Mouse (Mus musculus) CH12.LX (cell line): ENCODE data around the gene Lin9. TPM values are rescaled to one million over a fixed set of nuclear protein-coding genes. Genes with fewer than 3 reads are reported as not detected.

Source experiments
- DNase-seq: peaks from one replicate; pipeline ENCODE4 v3.0.0-alpha.2; 2013; ENCODE audit errors: extremely low read depth
- H3K27ac ChIP-seq: 2 replicates; pipeline ENCODE4 v1.5.1; 2012; ENCODE audit warnings: low read depth, mild to moderate bottlenecking, control low read depth, moderate library complexity; ENCODE audit not compliant: insufficient read depth
- H3K27me3 ChIP-seq: replicated peaks from 2 replicates; pipeline ENCODE3; 2012; ENCODE audit warnings: inconsistent platforms
- H3K36me3 ChIP-seq, 2 experiments: replicated peaks in 1 of 2; 2 replicates each; pipeline versions ENCODE3 to v1.6.1; 2012; ENCODE audit warnings: inconsistent platforms in 1 of 2, low read length in 1 of 2, mild to moderate bottlenecking in 1 of 2, mixed read lengths in 1 of 2, moderate library complexity in 1 of 2; ENCODE audit not compliant: control insufficient read depth in 1 of 2, insufficient read depth in 1 of 2
- H3K4me1 ChIP-seq, 2 experiments: 2 replicates each; pipeline ENCODE4 v1.6.1; 2012; ENCODE audit warnings: inconsistent platforms in 1 of 2, moderate library complexity in 1 of 2; ENCODE audit not compliant: insufficient read depth in 2 of 2, control insufficient read depth in 1 of 2
- H3K4me2 ChIP-seq: 2 replicates; pipeline ENCODE4 v1.6.1; 2012; ENCODE audit warnings: low read depth, mild to moderate bottlenecking, control low read depth; ENCODE audit not compliant: poor library complexity, insufficient read depth, severe bottlenecking
- H3K4me3 ChIP-seq, 3 experiments: fragments of 150-350 bp in 1 of 3; sonication (generic) in 1 of 3; replicated peaks in 1 of 3; 2 replicates each; pipeline versions ENCODE3 to v1.5.1; 2011 to 2012; ENCODE audit warnings: low read depth in 2 of 3, low read length in 2 of 3, mild to moderate bottlenecking in 2 of 3, moderate library complexity in 2 of 3, control low read depth in 1 of 3, improper control_type of control experiment in 1 of 3, inconsistent platforms in 1 of 3, mixed read lengths in 1 of 3; ENCODE audit not compliant: poor library complexity in 1 of 3
- H3K79me2 ChIP-seq: replicated peaks from 2 replicates; pipeline ENCODE4 v1.6.1; 2012; ENCODE audit warnings: mild to moderate bottlenecking, moderate library complexity; ENCODE audit not compliant: control insufficient read depth, poor library complexity, insufficient read depth, severe bottlenecking; ENCODE audit errors: extremely low read depth
- H3K9ac ChIP-seq: 2 replicates; pipeline ENCODE4 v1.6.1; 2012; ENCODE audit warnings: low read depth, mild to moderate bottlenecking, control low read depth, moderate library complexity; ENCODE audit not compliant: insufficient read depth
- H3K9me3 ChIP-seq: replicated peaks from 2 replicates; pipeline ENCODE3; 2012; ENCODE audit warnings: low read length, inconsistent platforms, mixed read lengths
- CTCF ChIP-seq, 2 experiments: IDR thresholded peaks in 1 of 2; conservative IDR thresholded peaks in 1 of 2; 2 replicates each; pipeline ENCODE4 v1.5.1; 2011 to 2012; ENCODE audit warnings: low read depth in 2 of 2, low read length in 2 of 2, improper control_type of control experiment in 1 of 2, inconsistent platforms in 1 of 2, mild to moderate bottlenecking in 1 of 2, moderate library complexity in 1 of 2
- E2F4 ChIP-seq: IDR thresholded peaks from 2 replicates; pipeline ENCODE4 v1.6.1; 2011; ENCODE audit warnings: low read depth, low read length, improper control_type of control experiment; ENCODE audit not compliant: insufficient replicate concordance
- JUN ChIP-seq: IDR thresholded peaks from 2 replicates; pipeline ENCODE4 v1.6.1; 2011; ENCODE audit warnings: low read depth, mild to moderate bottlenecking, low read length, improper control_type of control experiment, moderate library complexity; ENCODE audit not compliant: insufficient read depth
- JUND ChIP-seq: conservative IDR thresholded peaks from 2 replicates; pipeline ENCODE4 v1.6.1; 2011; ENCODE audit warnings: low read depth, low read length, improper control_type of control experiment
- KAT2A ChIP-seq: IDR thresholded peaks from 2 replicates; pipeline ENCODE4 v1.6.1; 2012; ENCODE audit warnings: low read length, improper control_type of control experiment, inconsistent platforms; ENCODE audit not compliant: insufficient replicate concordance
- MAFK ChIP-seq: IDR thresholded peaks from 2 replicates; pipeline ENCODE4 v1.6.1; 2011; ENCODE audit warnings: low read length, improper control_type of control experiment; ENCODE audit not compliant: insufficient replicate concordance
- MAX ChIP-seq: IDR thresholded peaks from 2 replicates; pipeline ENCODE4 v1.6.1; 2011; ENCODE audit warnings: low read length, improper control_type of control experiment
- MAZ ChIP-seq: IDR thresholded peaks from 2 replicates; pipeline ENCODE4 v1.6.1; 2012; ENCODE audit warnings: low read depth, mild to moderate bottlenecking, inconsistent platforms, low read length, improper control_type of control experiment, moderate library complexity
- MEF2A ChIP-seq: IDR thresholded peaks from 2 replicates; pipeline ENCODE4 v1.6.1; 2014; ENCODE audit warnings: low read depth, mild to moderate bottlenecking, inconsistent platforms, low read length, improper control_type of control experiment, borderline replicate concordance
- MXI1 ChIP-seq: IDR thresholded peaks from 2 replicates; pipeline ENCODE4 v1.6.1; 2011; ENCODE audit warnings: mild to moderate bottlenecking, low read depth, low read length, improper control_type of control experiment
- POLR2AphosphoS2 ChIP-seq: IDR thresholded peaks from 2 replicates; pipeline ENCODE4 v1.6.1; 2011; ENCODE audit warnings: low read depth, low read length, improper control_type of control experiment
- RAD21 ChIP-seq: IDR thresholded peaks from 2 replicates; pipeline ENCODE4 v1.6.1; 2011; ENCODE audit warnings: low read depth, mild to moderate bottlenecking, low read length, improper control_type of control experiment, moderate library complexity
- SMC3 ChIP-seq: IDR thresholded peaks from 2 replicates; pipeline ENCODE4 v1.6.1; 2011; ENCODE audit warnings: low read depth, low read length, improper control_type of control experiment
- UBTF ChIP-seq: IDR thresholded peaks from 2 replicates; pipeline ENCODE4 v1.6.1; 2012; ENCODE audit warnings: low read depth, mild to moderate bottlenecking, inconsistent platforms, low read length, improper control_type of control experiment, moderate library complexity
- ZC3H11A ChIP-seq: IDR thresholded peaks from 2 replicates; pipeline ENCODE4 v1.6.1; 2012; ENCODE audit warnings: low read depth, mild to moderate bottlenecking, inconsistent platforms, low read length, improper control_type of control experiment
- ZKSCAN1 ChIP-seq: IDR thresholded peaks from 2 replicates; pipeline ENCODE4 v1.6.1; 2012; ENCODE audit warnings: low read depth, inconsistent platforms, low read length, improper control_type of control experiment, borderline replicate concordance
- dilution Hi-C: fragments of 300-500 bp; cut with MboI; formaldehyde crosslinking; loops from 2 replicates; pipeline ENCODE4 v1.14.3; 2020; ENCODE audit warnings: low sequenced_read_pairs; ENCODE audit not compliant: extremely low pct_unique_long_range_greater_than_20kb, extremely low pct_ligation_motif_present
- in situ Hi-C: fragments of 300-500 bp; cut with MboI; formaldehyde crosslinking; loops from 3 replicates; pipeline ENCODE4 v1.14.3; 2019; ENCODE audit warnings: low sequenced_read_pairs, low pct_ligation_motif_present, low pct_unique_long_range_greater_than_20kb, mixed read lengths
- polyA plus RNA-seq: library from polyadenylated mRNA; unstranded; fragments of >175 nt; gene quantifications from 2 replicates; pipeline ENCODE4 v1.2.1, GENCODE M21; 2012; ENCODE audit warnings: low read depth; ENCODE audit not compliant: insufficient read length
- total RNA-seq, 2 experiments: library from RNA; depleted of rRNA; stranded (reverse); fragments of 300-350 nt in 1 of 2; fragments of >200 nt in 1 of 2; gene quantifications; 2 replicates each; pipeline ENCODE4 v1.2.3; 2012 to 2014

Gene Lin9
- total and polyA plus RNA-seq, 3 experiments, result 7.6 to 24.5 (median 13.5) TPM

- no peak for TF ChIP-seq UBTF
- TF ChIP-seq E2F4, result no peak
- no peak for TF ChIP-seq ZKSCAN1
- TF ChIP-seq JUND, result peak; percentile 91
- no peak; the same call in 1 of the 2 replicates for TF ChIP-seq RAD21
- TF ChIP-seq SMC3, result peak; percentile 1; the same call in 1 of the 2 replicates
- peak; percentile 80 for TF ChIP-seq JUN
- TF ChIP-seq MAX, result peak; percentile 62
These were observed 36.4 kb upstream of the Lin9 start (continued) for GRCm38 (mm10) chr1:180604579-180604978.

GRCm38 (mm10) chr1:180606106-180606505, 34.8 kb upstream of the Lin9 start:
- Histone ChIP-seq H3K27me3 (no peaks in the 10 kb centered on the region), H3K9me3 (no peaks in the 10 kb centered on the region), H3K4me2 (no peak overlapping the region), H3K79me2 (no peaks in the 10 kb centered on the region), H3K9ac (no peak overlapping the region), H3K4me1 (peaks cover 36 to 62% of the 10 kb centered on the region in 2 experiments)
- in situ Hi-C loops (no loop called here), dilution Hi-C loops (no loop called here)
- DNase-seq, result no peak
- TF ChIP-seq MAZ (no peak), CTCF (conservative IDR thresholded peaks at IDR 0.05 in 1 of 2, IDR thresholded peaks at IDR 0.05 in 1 of 2; ENCODE audit: low read depth in 2 of 2, low read length in 2 of 2) (no peak), MEF2A (no peak), ZC3H11A (no peak), MXI1 (no peak), KAT2A (no peak)
- TF ChIP-seq, all 38 proteins: peak for 0
- no peak overlapping the region for H3K4me3 ChIP-seq
- H3K36me3 ChIP-seq, result peaks cover 13 to 65% of the 10 kb centered on the region in 2 experiments
- no peak overlapping the region for H3K27ac ChIP-seq

GRCm38 (mm10) chr1:180606796-180607577, 34.0 kb upstream of the Lin9 start:
- Histone ChIP-seq H3K27ac (no peak overlapping the region), H3K9me3 (peaks cover 6% of the 10 kb centered on the region), H3K9ac (no peak overlapping the region), H3K27me3 (no peaks in the 10 kb centered on the region), H3K4me2 (no peak overlapping the region), H3K4me3 (no peak overlapping the region), H3K79me2 (no peaks in the 10 kb centered on the region), H3K4me1 (peaks cover 31 to 53% of the 10 kb centered on the region in 2 experiments), H3K36me3 (peaks cover 11 to 57% of the 10 kb centered on the region in 2 experiments)
- TF ChIP-seq POLR2AphosphoS2 (0 out of 2 replicates have a peak, but pooled peaks have one; percentile 29), MAFK (no peak)
- in situ Hi-C loops, result no loop called here
- dilution Hi-C loops, result no loop called here
- DNase-seq, result no peak
